Mouse (Mus musculus) heart, adult 11 months (tissue): ENCODE results near the gene Sirt1.

Source experiments
- DNase-seq: peaks from one replicate; pipeline ENCODE4 v3.0.0; 2022

Sirt1 gene

DNA sequence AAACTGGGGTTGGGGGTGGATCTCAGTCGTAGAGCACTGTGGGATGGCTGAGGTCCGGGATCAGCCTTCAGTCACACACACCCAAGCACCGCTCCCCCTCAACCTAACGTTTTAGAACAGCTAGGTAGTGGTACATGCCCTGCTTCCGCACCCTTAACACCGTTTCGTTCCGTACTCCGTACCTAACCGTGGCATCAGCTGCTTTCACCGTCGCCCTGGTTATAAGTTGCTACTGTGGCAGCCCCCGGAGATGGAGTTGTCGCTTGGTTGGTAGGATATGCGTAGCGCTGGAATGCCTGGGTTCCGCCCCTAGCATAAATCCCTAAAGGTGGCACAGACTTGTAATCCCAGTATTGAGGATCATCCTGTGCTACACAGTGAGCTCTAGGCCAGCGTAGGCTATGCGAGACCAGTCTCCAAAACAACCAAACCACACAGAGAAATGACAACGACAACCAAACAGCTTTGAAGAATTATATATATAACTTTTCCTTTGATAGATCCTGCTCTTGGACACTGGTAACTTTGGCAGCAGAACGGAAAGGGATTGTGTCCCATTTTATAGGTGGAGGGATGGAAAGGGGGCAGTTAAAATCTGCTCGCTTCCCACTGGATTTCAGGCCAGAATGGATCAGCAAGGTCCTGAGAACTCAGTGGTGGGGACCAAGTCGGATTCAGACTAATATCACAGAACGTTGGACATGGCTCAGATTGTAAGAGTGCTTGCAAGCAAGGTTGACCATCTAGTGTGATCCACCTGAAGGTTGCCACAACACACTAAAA lies at the start of gene Sirt1:
Gene Sirt1, minus strand, starts transcription at position 207 of the 783 bp plus-strand sequence.
- DNase-seq = no peak

DNA sequence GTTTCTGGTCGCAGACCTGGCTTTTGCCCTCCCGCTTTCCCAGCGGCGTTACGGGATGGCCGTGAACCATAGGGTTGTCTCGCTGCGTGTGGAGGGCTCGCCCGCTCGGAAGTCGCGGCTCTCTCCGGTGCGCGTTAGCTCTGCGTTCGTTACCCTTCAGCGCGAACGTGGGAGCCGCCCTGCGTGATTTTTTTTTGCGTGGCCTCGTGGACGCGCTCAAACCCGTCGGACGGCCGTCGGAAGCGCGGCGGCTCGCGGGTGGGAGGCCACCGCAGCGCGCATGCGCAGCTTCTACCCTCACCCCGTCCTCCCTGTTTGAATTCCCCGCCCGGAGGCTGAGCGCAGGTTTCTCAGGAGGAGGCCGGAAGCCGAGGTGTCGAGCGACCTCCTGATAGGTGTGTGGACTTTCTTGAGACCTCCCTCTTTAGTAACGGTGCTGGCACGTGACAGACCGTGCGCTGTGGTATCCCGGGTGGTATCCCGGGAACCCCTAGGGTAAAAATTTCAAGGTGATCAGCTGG lies 48.3 kb upstream of the Sirt1 start, which contains the start of gene Ctnna3:
Gene Ctnna3, plus strand, starts transcription at position 314 of the 521 bp plus-strand sequence.
- DNase-seq = peak; percentile 99

DNA sequence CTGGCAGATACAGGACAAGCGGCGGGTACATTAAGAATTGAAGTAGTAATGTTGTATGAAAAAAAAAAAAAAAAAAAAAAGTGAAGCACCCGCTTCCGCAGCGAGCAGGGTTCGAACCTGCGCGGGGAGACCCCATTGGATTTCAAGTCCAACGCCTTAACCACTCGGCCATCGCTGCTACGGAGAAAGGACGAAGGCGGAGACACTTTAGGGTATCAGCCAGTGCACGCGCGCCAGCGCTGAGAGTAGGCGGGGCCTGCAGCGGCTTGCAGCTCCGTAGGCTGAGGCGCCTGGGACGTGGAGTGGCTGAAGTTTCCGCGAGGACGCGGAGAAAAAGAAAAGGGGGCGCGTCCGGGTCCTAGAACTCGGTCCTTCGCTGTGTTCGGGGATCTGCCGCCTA lies 47.9 kb upstream of the Sirt1 start:
- peak; percentile 99 for DNase-seq

DNA sequence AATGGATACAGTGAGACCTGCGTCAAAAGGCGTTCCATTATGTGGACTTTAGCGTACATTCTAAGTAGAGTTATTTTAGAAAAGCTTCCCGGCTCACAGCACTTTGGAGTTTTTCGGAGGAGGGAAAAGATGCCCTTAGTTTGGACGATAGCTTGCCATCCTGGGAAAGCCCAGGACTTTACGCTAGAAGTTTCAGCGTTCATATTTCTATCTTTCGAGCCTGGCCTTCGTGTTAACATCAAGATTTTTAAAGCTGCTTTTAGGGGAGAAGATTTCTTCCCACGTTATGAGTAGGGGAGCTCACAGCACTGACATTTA lies 47.5 kb upstream of the Sirt1 start:
- no peak for DNase-seq

DNA sequence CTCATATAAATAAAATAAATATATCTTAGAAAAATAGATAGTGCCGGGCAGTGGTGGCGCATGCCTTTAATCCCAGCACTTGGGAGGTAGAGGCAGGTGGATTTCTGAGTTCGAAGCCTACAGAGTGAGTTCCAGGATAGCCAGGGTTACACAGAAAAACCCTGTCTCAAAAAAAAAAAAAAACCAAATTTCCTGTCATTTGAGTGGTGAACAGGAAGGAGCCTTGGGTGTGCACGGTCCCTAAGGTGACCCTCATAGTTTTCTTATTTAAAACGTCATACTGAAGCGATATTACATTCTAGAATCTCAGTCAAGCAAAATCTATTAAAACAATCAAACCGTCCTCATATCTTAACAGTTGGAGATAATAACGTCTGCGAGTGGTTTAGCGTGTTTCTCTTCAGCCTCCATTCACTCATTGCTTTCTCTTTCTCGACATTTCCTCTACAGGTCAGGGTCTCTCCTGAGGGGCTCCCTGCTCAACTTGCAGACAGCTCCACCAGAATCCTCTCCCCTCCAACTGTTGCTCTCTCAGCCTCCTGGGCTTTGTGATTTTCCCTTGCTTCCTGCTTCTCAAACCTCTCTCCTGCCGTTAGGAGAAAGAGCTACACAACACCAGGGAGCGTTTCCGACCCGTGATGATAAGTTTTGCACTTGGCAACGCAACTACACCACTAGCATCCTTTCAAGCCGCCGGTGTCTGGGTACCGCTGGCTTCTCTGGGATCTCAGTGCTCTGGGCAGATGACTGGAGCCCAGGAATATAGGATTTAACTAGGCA lies 46.9 kb upstream of the Sirt1 start:
- peak; percentile 91 for DNase-seq

DNA sequence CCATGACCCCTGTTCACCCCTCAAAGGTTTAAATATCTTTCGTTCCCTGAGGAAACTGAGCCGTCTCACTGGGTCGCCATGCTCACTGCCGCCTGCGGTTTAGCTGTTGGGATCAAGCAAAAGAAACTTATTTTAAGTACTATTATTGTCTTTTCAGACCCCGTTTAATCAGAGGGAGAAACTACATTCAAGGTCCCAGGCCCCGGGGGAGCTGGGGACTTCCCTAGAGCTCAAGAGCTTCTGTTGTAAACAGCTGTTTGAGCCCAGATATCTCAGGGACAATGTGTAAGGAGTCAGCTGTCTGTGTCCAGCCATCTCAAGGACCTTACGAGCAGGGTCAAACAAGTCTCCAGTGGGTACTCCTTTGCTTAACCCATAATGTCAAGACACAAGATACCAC lies 45.6 kb upstream of the Sirt1 start:
- peak; percentile 90 for DNase-seq

DNA sequence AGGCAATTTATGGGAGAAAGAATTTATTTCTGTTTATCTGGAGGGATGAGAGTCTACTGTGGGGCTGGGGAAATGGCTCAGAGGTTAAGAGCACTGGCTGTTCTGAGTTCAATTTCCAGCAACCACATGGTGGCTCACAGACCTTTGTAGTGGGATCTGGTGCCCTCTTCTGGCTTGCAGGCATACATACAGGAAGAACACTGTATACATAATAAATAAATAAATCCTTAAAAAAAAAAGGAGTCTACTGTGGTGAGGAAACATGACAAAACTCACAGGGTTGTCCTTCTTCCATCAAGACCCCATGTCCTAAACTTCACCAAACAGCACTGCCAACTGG lies 42.9 kb upstream of the Sirt1 start:
- peak; percentile 87 for DNase-seq

DNA sequence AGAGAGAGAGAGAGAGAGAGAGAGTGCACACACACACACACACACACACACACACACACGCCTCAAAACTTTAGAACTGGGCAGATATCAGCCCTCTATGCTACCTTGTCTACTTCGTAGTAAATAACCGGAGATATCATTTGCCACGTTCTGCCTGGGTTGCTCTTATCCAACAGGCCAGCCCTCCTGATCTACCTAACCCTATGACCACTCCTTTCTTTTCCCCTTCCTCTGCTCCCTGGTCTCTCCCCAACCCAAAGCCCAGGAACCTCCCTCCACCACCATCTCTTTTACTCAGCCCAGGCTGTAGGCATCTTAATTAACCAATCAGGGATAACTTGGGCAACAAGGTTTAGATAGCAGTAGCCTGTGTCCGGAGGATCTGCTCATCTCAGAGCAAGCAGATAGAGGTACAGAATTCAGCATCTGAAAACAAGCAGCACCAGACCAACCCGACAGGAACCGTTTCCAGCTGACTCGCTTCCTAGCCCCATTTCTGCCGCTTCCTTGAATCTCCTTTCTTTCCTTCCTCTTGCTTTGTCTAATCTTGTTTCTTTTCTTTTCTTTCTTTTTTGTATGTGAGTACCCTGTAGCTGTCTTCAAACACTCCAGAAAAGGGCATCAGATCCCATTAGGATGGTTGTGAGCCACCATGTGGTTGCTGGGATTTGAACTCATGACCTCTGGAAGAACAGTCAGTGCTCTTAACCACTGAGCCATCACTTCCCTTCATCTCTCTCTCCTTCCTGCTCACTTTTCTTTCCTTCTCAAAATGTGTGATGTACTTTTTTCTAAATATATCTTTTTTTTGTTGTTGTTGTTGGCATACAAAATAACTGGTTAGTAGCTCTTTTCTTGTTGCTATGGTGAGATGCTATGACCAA lies 42.3 kb upstream of the Sirt1 start:
- no peak for DNase-seq

DNA sequence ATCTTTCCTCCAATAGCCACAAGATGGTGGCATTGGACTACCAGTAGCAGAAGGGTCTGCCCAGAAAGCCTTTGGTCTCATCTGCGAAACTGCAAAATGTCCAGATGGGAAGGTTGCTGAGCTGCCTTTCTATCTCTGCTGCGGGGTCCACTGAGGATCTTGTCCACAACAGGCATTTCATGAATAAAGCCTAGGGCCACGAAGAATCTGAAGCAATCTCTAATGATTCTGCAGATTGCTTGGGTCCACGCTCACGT lies 41.2 kb upstream of the Sirt1 start:
- DNase-seq = peak; percentile 48

DNA sequence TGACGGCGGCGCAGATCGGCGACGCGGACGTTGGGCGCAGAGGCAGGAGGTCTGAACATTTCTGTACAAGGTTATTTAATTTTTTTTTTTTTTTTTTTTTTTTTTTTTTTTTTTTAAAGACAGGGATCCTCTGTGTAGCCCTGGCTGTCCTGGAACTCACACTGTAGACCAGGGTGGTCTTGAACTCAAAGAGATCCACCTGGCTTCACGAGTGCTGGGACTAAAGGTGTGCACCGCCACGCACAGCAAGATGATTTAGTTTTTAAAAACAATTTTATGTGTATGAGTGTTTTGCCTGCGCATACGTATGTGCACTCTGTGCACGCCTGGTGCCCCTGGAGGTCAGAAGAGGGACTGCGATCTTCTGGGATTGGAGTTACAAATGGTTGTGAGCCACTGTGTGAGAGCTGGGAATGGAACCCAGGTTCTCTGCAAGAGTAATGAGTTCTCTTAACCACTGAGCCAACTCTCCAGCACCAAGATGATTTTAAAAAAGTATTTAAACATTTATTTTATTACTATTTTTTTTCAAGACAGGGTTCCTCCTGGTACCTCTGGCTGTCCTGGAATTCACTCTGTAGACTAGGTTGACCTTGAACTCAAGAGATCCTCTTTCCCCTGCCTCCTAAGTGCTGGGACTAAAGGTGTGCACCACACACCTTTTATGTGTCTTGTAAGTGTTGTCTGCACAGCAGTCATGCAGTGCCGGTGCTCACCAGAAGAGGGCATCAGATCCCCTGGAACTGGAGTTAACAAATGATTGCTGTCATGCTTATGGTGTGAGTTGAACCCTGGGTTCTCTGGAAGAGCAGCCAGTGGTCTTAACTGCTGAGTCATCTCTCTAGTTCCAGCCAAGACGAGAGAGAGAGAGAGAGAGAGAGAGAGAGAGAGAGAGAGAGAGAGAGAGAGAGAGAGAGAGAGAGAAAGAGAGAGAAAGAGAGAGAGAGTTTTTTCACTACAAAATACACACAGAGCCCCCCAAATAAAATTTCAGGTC lies 40.5 kb upstream of the Sirt1 start, which contains the start of gene Gm7075:
Gene Gm7075, minus strand, starts transcription at position 51 of the 997 bp plus-strand sequence.
- DNase-seq = peak; percentile 90

DNA sequence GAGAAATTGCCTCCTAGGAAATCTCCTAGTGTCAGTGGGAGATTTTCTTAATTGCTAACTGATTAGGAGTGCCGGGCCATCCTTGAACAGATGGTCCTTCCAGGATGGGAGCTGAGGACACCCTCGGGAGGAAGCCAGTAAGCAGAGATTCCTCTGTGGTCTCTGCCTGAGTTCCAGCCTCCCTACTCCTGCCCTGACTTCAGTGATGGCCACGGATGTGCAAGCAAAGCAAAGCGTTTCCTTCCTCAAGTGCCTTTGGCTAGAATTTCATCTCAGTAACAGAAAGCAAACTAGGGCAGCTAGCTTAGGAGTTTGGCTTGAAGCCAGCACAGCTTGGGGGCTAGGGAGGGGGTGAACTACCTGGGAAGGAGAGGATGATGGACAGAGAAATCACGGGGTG lies 35.6 kb upstream of the Sirt1 start:
- DNase-seq = peak; percentile 70

DNA sequence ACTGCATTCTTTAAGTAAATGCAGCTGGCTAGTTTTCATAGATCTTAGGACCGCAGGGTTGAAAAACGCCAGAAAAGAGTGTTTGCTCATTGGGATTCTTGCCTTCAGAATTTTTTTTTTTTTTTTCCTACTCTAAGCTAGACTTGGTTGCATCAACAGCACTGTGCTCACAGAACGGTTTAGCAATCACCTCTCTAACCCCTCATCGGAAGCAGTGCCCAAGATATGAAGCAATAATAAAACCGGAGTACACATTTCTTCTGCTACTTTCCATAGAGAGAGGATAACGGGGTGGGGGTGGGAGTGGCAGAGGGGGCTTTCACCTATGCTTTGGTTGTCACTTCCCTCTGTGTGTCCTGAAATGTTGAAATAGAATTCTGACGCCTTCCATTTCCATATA lies 34.3 kb upstream of the Sirt1 start:
- DNase-seq = no peak

DNA sequence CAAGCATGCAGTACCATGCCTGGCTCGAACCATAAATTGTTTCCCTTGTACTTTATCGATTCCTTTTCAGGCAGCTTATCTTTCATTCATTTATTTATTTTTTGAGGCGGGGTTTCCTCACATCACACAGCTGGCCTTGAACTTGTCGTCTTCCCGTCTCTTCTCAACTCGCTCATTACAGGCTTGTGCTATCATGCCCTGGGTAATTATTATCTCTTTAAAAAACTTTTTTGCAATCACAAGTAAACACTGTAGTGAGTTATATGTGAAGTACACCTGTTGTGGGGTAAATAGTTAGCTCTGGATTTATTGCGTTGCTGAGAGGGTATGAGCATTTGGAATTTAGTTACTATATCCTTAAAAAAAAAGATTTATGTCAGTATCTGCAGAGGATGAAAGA lies 33.8 kb upstream of the Sirt1 start:
- no peak for DNase-seq

DNA sequence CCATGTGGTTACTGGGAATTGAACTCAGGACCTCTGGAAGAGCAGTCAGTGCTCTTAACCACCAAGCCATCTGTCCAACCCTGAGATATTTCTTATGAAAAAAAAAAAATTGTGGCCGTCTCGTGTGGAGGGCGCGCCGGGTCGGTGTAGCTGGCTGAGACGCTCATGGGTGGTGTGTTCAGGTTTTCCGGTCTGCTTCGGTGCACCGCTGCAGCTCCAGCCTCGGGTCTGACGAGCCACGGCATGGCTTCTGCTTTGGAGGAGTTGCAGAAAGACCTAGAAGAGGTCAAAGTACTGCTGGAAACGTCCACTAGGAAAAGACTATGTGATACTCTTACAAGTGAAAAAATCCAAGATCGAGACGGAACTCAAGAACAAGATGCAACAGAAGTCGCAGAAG lies 31.3 kb upstream of the Sirt1 start:
- DNase-seq = peak; percentile 49

DNA sequence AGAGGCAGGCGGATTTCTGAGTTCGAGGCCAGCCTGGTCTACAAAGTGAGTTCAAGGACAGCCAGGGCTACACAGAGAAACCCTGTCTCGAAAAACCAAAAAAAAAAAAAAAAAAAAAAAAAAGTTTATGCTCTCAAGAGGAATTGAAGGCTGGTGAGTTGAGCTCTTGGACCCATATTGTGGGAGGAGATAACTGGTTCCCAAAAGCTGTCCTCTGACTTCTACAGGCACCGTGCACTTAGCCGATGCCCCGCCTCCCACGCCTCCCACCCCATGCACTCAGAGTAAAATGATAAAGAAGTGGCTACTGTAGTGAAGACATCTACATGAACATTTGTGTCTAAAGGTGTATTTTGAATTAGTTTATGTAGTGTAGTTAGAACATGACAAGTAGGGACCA lies 30.2 kb upstream of the Sirt1 start:
- peak; percentile 37 for DNase-seq

DNA sequence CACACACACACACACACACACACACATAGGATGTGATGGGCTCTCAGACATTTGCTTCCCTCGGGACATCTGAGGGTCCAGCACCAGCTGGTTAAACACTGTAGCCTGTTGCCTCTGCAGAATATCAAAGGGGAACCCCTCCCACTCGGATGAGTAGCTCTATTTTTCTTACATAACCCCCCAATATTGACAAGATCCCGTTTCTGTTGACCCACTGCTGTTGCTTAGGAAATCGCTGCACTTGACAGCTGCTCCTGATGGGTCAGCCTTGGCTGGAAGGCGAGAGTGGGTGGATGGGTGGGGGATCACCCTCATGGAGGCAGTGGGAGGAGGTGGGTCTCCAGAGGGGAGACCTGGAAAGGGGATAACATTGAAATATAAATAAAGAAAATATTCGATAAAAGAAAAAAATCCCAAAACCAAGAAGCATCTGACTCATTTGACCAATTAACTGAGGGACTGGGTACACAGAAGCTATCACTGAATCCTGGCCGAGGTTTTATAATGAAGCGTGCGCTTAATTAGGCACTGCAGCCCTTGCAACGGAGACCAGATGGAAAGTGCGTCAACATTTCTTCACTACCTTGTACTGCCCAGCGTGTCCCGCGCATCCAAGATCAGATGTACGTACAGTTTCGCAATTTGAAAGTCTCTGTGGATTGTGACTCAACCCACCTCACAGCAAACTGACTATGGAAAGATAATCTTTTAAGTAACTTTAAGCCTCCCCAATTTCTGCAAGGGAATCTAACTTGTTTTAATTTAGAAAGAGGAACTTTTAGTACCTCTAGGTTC lies 28.9 kb upstream of the Sirt1 start:
- DNase-seq = peak; percentile 77

DNA sequence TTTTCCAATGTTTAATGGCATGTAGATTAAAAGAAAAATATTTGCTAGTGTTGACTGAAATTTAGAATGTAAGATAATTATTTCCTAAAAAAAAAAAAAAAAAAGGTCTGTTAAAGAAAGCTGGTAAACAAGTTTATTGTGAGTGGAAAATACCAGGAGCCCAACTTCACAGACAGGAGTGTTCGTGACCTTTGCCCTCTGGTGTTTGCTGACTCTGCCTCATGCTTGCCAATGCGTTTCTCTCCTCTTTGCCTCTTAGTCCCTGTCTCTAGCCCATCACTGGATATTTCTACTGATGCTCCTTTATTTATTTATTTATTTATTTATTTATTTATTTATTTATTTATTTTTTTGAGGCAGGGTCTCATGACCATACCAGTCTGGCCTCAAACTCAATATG lies 22.1 kb upstream of the Sirt1 start:
- no peak for DNase-seq

DNA sequence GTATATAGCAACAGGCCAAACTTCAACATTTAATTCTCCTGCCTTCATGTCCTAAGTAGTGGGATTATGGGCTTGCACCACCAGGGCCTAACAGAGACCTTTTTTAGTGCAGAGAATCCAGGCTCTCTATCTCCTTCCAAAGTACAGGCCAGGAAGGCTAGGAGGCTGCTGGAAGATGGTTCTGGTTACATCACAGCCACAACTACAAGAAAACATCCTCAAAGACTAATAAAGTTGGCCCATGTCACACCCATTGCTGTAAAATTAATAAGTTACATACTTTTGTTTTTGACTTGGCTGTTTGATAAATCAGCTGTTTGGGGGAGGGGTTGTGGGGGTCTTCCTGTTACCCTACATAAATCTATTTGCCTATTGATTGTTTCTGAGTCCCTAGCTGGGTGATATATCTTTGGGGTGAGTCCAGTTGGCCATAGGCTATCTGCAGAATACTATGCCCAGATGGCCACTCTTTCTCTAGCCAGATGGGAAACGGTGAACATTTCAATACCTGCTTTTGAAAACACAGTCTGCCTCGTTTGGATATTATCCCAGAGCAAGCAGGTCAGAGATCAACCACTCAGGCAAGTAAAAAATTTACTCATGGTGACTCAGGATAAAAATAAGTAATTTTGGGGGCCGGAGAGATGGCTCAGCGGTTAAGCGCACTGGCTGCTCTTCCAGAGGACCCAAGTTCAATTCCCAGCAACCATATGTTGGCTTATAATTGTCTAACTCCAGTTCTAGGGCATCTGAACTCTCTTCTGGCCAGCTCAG lies 21.4 kb upstream of the Sirt1 start:
- peak; percentile 45 for DNase-seq

DNA sequence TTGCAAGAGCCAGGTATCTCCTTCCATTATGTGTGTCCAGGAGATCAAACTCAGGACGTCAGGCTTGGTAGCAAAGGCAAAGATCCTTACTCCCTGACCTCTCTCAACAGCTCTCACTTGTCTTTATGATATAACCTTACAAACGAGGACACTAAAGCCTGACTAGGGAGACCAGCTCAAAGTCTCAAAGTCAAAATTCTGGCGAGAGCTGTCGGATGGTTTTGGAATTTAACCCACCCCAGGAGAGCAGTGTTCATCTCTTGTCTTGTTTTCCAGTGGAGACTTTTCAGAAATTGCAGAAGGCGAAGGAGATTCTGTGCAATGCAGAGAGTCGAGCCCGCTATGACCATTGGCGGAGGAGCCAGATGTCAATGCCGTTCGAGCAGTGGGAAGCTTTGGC lies 15.5 kb upstream of the Sirt1 start:
- DNase-seq = peak; percentile 55

DNA sequence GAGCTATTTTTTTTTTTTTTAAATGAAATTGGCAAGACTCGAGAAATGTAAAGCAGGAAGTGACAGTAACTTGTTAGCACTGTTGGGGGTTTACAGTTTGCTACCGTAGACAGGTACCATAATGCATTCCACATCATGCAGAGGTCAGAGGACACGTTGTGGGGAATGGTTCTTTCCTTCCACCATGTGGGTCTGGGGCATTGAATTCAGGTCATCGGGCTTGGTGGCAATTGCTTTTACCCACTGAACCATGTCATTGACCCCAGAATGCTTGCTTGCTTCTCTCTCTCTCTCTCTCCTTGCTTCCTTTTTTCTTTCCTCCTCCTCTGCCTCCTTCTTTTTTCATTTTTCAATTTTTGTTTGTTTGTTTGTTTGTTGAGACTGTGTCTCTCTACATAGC lies 7.4 kb upstream of the Sirt1 start:
- no peak for DNase-seq

DNA sequence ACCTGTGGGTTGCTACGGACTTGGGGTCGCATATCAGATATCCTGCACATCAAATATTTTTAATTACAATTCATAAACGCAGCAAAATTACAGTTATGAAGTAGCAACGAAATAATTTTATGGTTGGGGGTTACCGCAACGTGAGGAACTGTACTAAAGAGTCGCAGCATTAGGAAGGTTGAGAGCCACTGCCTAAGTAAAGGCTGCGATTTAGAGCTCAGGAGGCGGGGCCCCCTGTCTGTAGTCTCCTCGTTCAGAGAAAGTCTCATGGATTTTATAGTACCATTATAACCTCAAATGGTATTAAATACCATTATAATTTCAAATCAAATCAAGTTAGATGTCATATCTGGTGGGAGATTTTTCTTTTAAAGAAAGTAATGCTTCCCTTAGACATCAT lies 5.5 kb upstream of the Sirt1 start:
- peak; percentile 13 for DNase-seq
